Mouse (Mus musculus): ENCODE results near the gene Fndc1. TPM values are rescaled to one million over a fixed set of nuclear protein-coding genes. Genes with fewer than 3 reads are reported as not detected.
A peak's percentile ranks its signal among the peaks of the same experiment; 100 is the strongest.

The Fndc1 gene
- polyA plus RNA-seq, 1 experiment from 2014 or later, result 3.0 TPM

DNA sequence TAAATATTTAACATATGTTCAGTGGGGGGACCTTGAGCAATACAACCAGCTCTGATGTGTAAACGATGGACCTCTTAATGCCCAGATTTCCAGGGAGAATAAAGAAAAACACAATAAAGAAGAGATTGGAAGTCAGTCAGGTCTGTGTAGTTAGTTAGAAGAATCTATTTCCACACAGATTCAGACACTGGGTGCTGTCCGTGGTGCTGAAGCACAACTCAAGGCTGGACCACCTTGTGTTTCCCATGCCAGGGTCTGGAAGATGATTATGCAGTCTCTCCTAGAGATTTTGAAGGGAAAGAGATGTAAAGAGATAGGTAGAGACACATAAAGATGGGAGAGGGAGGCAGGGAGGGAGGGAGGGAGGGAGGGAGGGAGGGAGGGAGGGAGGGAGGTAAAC lies 86.1 kb downstream of the Fndc1 start:
- Histone ChIP-seq H3K9ac (replicated peaks; ENCODE audit: low read length) (no peak overlapping the region), H3K36me3 (replicated peaks; ENCODE audit: control insufficient read depth, insufficient read depth, low read depth, low read length) (no peaks in the 10 kb centered on the region), H3K4me3 (ENCODE audit: low read depth, low read length) (no peak overlapping the region), H3K9me3 (replicated peaks; ENCODE audit: control insufficient read depth, low read length) (no peaks in the 10 kb centered on the region), H3K27ac (replicated peaks; ENCODE audit: low read depth, low read length) (no peak overlapping the region), H3K27me3 (ENCODE audit: control insufficient read depth, insufficient read depth, low read length) (no peaks in the 10 kb centered on the region), H3K4me2 (ENCODE audit: low read depth, low read length) (no peak overlapping the region), H3K4me1 (ENCODE audit: control insufficient read depth, insufficient read depth, low read length) (no peaks in the 10 kb centered on the region)
- DNase-seq (ENCODE audit: low spot score) (peak; percentile 89), ATAC-seq (replicated peaks; ENCODE audit: insufficient number of reproducible peaks, low FRiP score, low TSS enrichment, low read depth) (no peak)
- 25% methylated on average over 2 of the region's 2 CpGs for WGBS

DNA sequence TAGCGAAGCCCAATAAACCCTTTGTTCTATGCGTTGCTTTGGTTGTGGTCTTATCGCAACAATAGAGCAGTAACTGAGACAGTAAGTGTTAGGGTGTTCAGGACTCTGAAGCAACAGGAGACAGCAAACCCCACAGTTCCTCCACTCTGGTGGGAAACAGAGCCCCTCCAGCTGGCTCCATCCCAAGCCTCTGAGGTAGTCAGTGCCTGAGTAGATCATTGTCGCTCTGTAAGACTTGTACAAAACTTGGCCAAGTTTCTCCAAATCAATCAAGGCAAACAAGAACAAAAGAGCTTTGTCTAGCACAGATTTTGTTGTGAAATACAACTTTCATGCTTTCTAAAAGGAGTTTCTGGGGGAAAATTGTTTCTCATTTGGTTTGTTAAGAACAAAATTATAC lies 104.1 kb downstream of the Fndc1 start:
- no peak overlapping the region for H3K4me3 ChIP-seq (ENCODE audit: low read depth, low read length)
- no peaks in the 10 kb centered on the region for H3K4me1 ChIP-seq (ENCODE audit: control insufficient read depth, insufficient read depth, low read length)
- H3K27ac ChIP-seq (replicated peaks; ENCODE audit: low read depth, low read length), result no peak overlapping the region
- ATAC-seq (replicated peaks; ENCODE audit: insufficient number of reproducible peaks, low FRiP score, low TSS enrichment, low read depth), result no peak
- no peak overlapping the region for H3K4me2 ChIP-seq (ENCODE audit: low read depth, low read length)
- no peaks in the 10 kb centered on the region for H3K9me3 ChIP-seq (replicated peaks; ENCODE audit: control insufficient read depth, low read length)
- H3K36me3 ChIP-seq (replicated peaks; ENCODE audit: control insufficient read depth, insufficient read depth, low read depth, low read length), result no peaks in the 10 kb centered on the region
- no peak overlapping the region for H3K9ac ChIP-seq (replicated peaks; ENCODE audit: low read length)
- WGBS, result 91% methylated on average over 4 of the region's 4 CpGs
- H3K27me3 ChIP-seq (ENCODE audit: control insufficient read depth, insufficient read depth, low read length), result no peaks in the 10 kb centered on the region
- no peak for DNase-seq (ENCODE audit: low spot score)

DNA sequence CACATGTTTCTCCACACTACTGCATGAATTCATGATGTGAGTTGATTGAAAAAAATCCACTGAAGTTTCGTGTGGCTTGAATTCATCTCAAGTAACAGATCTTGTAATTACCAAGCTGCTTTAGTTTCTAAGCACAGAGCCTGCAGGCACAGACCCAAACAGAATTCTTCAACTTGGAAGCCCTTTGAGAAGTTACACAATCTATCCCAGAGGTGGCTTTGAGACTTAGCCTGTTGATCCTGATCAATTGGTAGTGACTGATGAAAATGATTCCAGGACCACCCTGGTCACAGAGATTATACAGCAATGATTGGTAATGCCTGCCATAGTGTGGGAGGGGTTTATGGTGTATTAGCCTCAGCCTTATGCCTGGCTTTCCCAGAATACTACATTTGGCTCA lies 108.2 kb downstream of the Fndc1 start:
- Histone ChIP-seq H3K4me3 (ENCODE audit: low read depth, low read length) (no peak overlapping the region), H3K9ac (replicated peaks; ENCODE audit: low read length) (no peak overlapping the region), H3K36me3 (replicated peaks; ENCODE audit: control insufficient read depth, insufficient read depth, low read depth, low read length) (no peaks in the 10 kb centered on the region), H3K4me1 (ENCODE audit: control insufficient read depth, insufficient read depth, low read length) (no peaks in the 10 kb centered on the region), H3K4me2 (ENCODE audit: low read depth, low read length) (no peak overlapping the region), H3K27me3 (ENCODE audit: control insufficient read depth, insufficient read depth, low read length) (no peaks in the 10 kb centered on the region), H3K9me3 (replicated peaks; ENCODE audit: control insufficient read depth, low read length) (no peaks in the 10 kb centered on the region), H3K27ac (replicated peaks; ENCODE audit: low read depth, low read length) (no peak overlapping the region)
- ATAC-seq (replicated peaks; ENCODE audit: insufficient number of reproducible peaks, low FRiP score, low TSS enrichment, low read depth) (no peak), DNase-seq (ENCODE audit: low spot score) (peak; percentile 24)
- WGBS, result 36% methylated on average over 1 of the region's 1 CpGs

DNA sequence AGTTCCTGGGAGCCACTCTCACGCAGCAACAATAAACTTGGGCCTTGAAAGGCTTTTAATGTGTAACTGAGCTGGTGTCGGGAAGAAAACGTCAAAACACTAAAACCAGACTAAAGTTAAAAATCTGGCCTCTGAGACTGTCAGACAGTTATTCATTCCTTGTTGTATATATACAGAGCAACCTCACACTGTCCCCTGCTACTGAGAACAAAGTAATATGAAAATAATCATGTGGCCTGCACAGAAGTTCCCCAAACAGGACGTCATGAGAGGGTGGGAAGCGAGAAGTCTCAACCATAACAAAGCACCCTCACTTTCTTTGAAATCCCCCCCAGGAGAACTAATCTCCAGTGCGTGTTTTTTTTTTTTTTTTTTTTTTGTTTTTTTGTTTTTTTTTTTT lies 109.2 kb downstream of the Fndc1 start:
- no peaks in the 10 kb centered on the region for H3K36me3 ChIP-seq (replicated peaks; ENCODE audit: control insufficient read depth, insufficient read depth, low read depth, low read length)
- H3K4me3 ChIP-seq (ENCODE audit: low read depth, low read length), result no peak overlapping the region

DNA sequence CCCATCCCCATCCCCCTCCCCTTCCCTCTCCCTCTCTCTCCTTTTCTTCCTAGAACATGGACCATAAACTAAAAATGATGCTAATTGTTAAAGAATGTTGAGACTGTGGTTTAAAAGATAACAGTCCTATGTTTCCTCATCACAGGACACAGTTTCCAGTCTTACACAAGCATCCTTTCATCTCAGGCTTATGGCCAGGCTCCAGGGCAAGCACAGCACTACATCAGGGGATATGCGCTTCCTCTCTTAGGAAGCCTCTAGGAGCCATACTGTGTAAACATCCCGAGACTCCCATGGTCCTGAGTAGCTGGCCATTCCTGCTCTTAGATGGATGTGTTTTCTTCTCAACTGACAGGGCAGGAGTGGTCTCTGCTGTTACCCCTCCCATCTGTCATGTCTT lies 114.1 kb downstream of the Fndc1 start:
- Histone ChIP-seq H3K27me3 (ENCODE audit: control insufficient read depth, insufficient read depth, low read length) (no peaks in the 10 kb centered on the region), H3K27ac (replicated peaks; ENCODE audit: low read depth, low read length) (no peak overlapping the region), H3K4me3 (ENCODE audit: low read depth, low read length) (no peak overlapping the region), H3K36me3 (replicated peaks; ENCODE audit: control insufficient read depth, insufficient read depth, low read depth, low read length) (no peaks in the 10 kb centered on the region), H3K4me2 (ENCODE audit: low read depth, low read length) (no peak overlapping the region), H3K4me1 (ENCODE audit: control insufficient read depth, insufficient read depth, low read length) (no peaks in the 10 kb centered on the region), H3K9ac (replicated peaks; ENCODE audit: low read length) (no peak overlapping the region), H3K9me3 (replicated peaks; ENCODE audit: control insufficient read depth, low read length) (no peaks in the 10 kb centered on the region)
- no peak for ATAC-seq (replicated peaks; ENCODE audit: insufficient number of reproducible peaks, low FRiP score, low TSS enrichment, low read depth)
- WGBS, result 82% methylated on average over 2 of the region's 2 CpGs
- no peak for DNase-seq (ENCODE audit: low spot score)

More for the DNA sequence above, 109.2 kb downstream of the Fndc1 start:
- no peak overlapping the region for H3K27ac ChIP-seq (replicated peaks; ENCODE audit: low read depth, low read length)
- ATAC-seq (replicated peaks; ENCODE audit: insufficient number of reproducible peaks, low FRiP score, low TSS enrichment, low read depth) (no peak), DNase-seq (ENCODE audit: low spot score) (no peak)
- no peak overlapping the region for H3K4me2 ChIP-seq (ENCODE audit: low read depth, low read length)
- WGBS, result 76% methylated on average over 6 of the region's 6 CpGs
- H3K9me3 ChIP-seq (replicated peaks; ENCODE audit: control insufficient read depth, low read length), result no peaks in the 10 kb centered on the region
- no peaks in the 10 kb centered on the region for H3K27me3 ChIP-seq (ENCODE audit: control insufficient read depth, insufficient read depth, low read length)
- no peak overlapping the region for H3K9ac ChIP-seq (replicated peaks; ENCODE audit: low read length)
- H3K4me1 ChIP-seq (ENCODE audit: control insufficient read depth, insufficient read depth, low read length), result no peaks in the 10 kb centered on the region

DNA sequence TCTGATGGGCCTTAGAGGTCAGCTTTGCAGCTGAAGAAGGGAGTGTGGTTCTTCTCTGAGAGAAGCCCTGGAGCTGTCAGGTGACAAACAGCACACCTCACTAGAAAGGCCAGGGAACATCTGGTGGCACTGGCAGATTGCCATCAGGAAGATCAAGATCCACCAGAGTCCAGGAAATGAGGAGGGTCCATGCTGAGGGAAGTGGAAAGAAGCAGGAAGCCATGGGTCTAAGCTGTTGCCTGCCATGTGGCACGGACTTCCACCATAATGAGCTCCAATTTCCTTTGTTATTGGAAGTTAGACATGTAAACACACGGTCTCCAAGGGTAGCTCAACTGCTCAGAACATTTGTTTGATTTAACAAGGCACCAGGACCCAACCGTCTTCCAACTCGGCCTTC lies 120.0 kb downstream of the Fndc1 start:
- DNase-seq (ENCODE audit: low spot score), result no peak
- H3K4me1 ChIP-seq (ENCODE audit: control insufficient read depth, insufficient read depth, low read length), result no peaks in the 10 kb centered on the region
- 68% methylated on average over 4 of the region's 4 CpGs for WGBS
- H3K27ac ChIP-seq (replicated peaks; ENCODE audit: low read depth, low read length), result no peak overlapping the region
- no peak overlapping the region for H3K9ac ChIP-seq (replicated peaks; ENCODE audit: low read length)
- ATAC-seq (replicated peaks; ENCODE audit: insufficient number of reproducible peaks, low FRiP score, low TSS enrichment, low read depth), result no peak
- H3K27me3 ChIP-seq (ENCODE audit: control insufficient read depth, insufficient read depth, low read length), result no peaks in the 10 kb centered on the region
- no peak overlapping the region for H3K4me3 ChIP-seq (ENCODE audit: low read depth, low read length)
- no peaks in the 10 kb centered on the region for H3K36me3 ChIP-seq (replicated peaks; ENCODE audit: control insufficient read depth, insufficient read depth, low read depth, low read length)
- H3K9me3 ChIP-seq (replicated peaks; ENCODE audit: control insufficient read depth, low read length), result no peaks in the 10 kb centered on the region
- H3K4me2 ChIP-seq (ENCODE audit: low read depth, low read length), result no peak overlapping the region

DNA sequence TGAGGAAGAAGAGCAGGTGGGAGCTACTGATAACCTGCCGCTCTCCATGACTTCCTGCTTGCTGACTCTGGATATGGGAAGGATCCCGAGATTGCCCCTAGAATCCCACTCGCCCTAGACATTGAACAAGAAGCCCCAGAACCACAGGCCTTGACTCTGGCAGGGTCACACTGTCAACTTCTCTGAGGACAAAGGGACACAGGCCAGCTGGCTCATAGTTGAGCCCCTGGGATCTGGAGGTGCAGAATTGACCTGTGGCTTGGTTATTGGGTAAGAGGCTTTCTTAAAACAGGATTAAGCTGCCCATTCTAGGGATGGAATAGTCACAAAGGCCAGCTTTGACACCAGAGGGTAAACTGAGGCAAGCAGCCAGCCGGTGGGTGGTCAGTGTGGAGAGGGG lies 136.8 kb downstream of the Fndc1 start:
- Histone ChIP-seq H3K9ac (replicated peaks; ENCODE audit: low read length) (no peak overlapping the region), H3K27me3 (ENCODE audit: control insufficient read depth, insufficient read depth, low read length) (no peaks in the 10 kb centered on the region), H3K9me3 (replicated peaks; ENCODE audit: control insufficient read depth, low read length) (no peaks in the 10 kb centered on the region), H3K4me2 (ENCODE audit: low read depth, low read length) (no peak overlapping the region), H3K27ac (replicated peaks; ENCODE audit: low read depth, low read length) (no peak overlapping the region), H3K4me3 (ENCODE audit: low read depth, low read length) (no peak overlapping the region), H3K36me3 (replicated peaks; ENCODE audit: control insufficient read depth, insufficient read depth, low read depth, low read length) (no peaks in the 10 kb centered on the region), H3K4me1 (ENCODE audit: control insufficient read depth, insufficient read depth, low read length) (no peaks in the 10 kb centered on the region)
- ATAC-seq (replicated peaks; ENCODE audit: insufficient number of reproducible peaks, low FRiP score, low TSS enrichment, low read depth) (no peak), DNase-seq (ENCODE audit: low spot score) (no peak)
- 81% methylated on average over 4 of the region's 4 CpGs for WGBS

Measured in embryonic facial prominence, embryonic 11.5 days (tissue).